Mouse (Mus musculus) MEL (cell line): ENCODE data around the gene Large2.
"Not testable (repeated sequence)": the region's sequence is repeated elsewhere in the genome, so short reads cannot be mapped to it uniquely, and the experiment has no call there.

Experiments used
- CHD1 ChIP-seq: IDR thresholded peaks from 2 replicates; pipeline ENCODE4 v1.6.1; 2012; ENCODE audit warnings: low read depth, mild to moderate bottlenecking, inconsistent platforms, low read length, improper control_type of control experiment
- CTCF ChIP-seq, 3 experiments: IDR thresholded peaks in 2 of 3; conservative IDR thresholded peaks in 1 of 3; 2 replicates each; pipeline ENCODE4 v1.5.1; 2011 to 2012; ENCODE audit warnings: low read length in 3 of 3, low read depth in 2 of 3, mild to moderate bottlenecking in 2 of 3, improper control_type of control experiment in 1 of 3, inconsistent platforms in 1 of 3, mixed read lengths in 1 of 3, moderate library complexity in 1 of 3; ENCODE audit not compliant: control insufficient read depth in 1 of 3, insufficient read depth in 1 of 3, poor library complexity in 1 of 3, severe bottlenecking in 1 of 3
- ELF1 ChIP-seq: IDR thresholded peaks from 2 replicates; pipeline ENCODE4 v1.6.1; 2014; ENCODE audit warnings: low read depth, mild to moderate bottlenecking, inconsistent platforms, low read length, improper control_type of control experiment, moderate library complexity
- GABPA ChIP-seq: IDR thresholded peaks from 2 replicates; pipeline ENCODE4 v1.6.1; 2012; ENCODE audit warnings: low read depth, mild to moderate bottlenecking, inconsistent platforms, low read length, improper control_type of control experiment, moderate library complexity
- GATA1 ChIP-seq: IDR thresholded peaks from 2 replicates; pipeline ENCODE4 v1.6.1; 2011; ENCODE audit warnings: low read depth, low read length, improper control_type of control experiment
- HCFC1 ChIP-seq: IDR thresholded peaks from 2 replicates; pipeline ENCODE4 v1.6.1; 2012; ENCODE audit warnings: low read depth, mild to moderate bottlenecking, inconsistent platforms, low read length, improper control_type of control experiment, moderate library complexity
- MYC ChIP-seq: IDR thresholded peaks from 2 replicates; pipeline ENCODE4 v1.6.1; 2011; ENCODE audit warnings: low read depth, mild to moderate bottlenecking, low read length, improper control_type of control experiment, moderate library complexity
- POLR2A ChIP-seq, 2 experiments: IDR thresholded peaks; 2 replicates each; pipeline ENCODE4 v1.6.1; 2011 to 2012; ENCODE audit warnings: low read length in 2 of 2, mild to moderate bottlenecking in 2 of 2, control low read depth in 1 of 2, improper control_type of control experiment in 1 of 2, low read depth in 1 of 2, moderate library complexity in 1 of 2; ENCODE audit not compliant: control insufficient read depth in 1 of 2, insufficient read depth in 1 of 2, poor library complexity in 1 of 2
- SMC3 ChIP-seq: IDR thresholded peaks from 2 replicates; pipeline ENCODE4 v1.6.1; 2011; ENCODE audit warnings: low read depth, low read length, improper control_type of control experiment
- TCF12 ChIP-seq: IDR thresholded peaks from 2 replicates; pipeline ENCODE4 v1.6.1; 2014; ENCODE audit warnings: low read depth, mild to moderate bottlenecking, inconsistent platforms, low read length, improper control_type of control experiment, moderate library complexity
- UBTF ChIP-seq: IDR thresholded peaks from 2 replicates; pipeline ENCODE4 v1.6.1; 2012; ENCODE audit warnings: low read depth, mild to moderate bottlenecking, inconsistent platforms, low read length, improper control_type of control experiment, moderate library complexity, borderline replicate concordance; ENCODE audit not compliant: insufficient read depth

- not testable (repeated sequence) for TF ChIP-seq TCF12; CTCF (IDR thresholded peaks at IDR 0.05 in 2 of 3, conservative IDR thresholded peaks at IDR 0.05 in 1 of 3; ENCODE audit: control insufficient read depth in 1 of 3, insufficient read depth in 1 of 3, low read depth in 2 of 3, low read length in 3 of 3, poor library complexity in 1 of 3, severe bottlenecking in 1 of 3); ELF1; UBTF; SMC3; POLR2A (IDR thresholded peaks at IDR 0.05; ENCODE audit: control insufficient read depth in 1 of 2, insufficient read depth in 1 of 2, low read depth in 1 of 2, low read length in 2 of 2, poor library complexity in 1 of 2); MYC; CHD1; GABPA; HCFC1; GATA1
Measured at GRCm38 (mm10) chr2:92399877-92400276, 25.2 kb upstream of the Large2 start.
